Mouse (Mus musculus) liver, postnatal 0 days (tissue): Measurements from ENCODE around the gene Fbxl21. TPM values are rescaled to one million over a fixed set of nuclear protein-coding genes. Genes with fewer than 3 reads are reported as not detected.

ENCODE experiments used
- ATAC-seq: fragments of 200-750 bp; cut with Nextera tagmentation; 2 replicates; pipeline ENCODE4 v1.8.0; 2017; ENCODE audit warnings: mild to moderate bottlenecking, moderate library complexity
- DNase-seq: peaks from one replicate; pipeline ENCODE4 v3.0.0-alpha.2; 2016
- H3K27ac ChIP-seq: fragments of 300-500 bp; sonication (generic); 2 replicates; pipeline ENCODE4 v1.5.1; 2014; ENCODE audit warnings: antibody characterized with exemption, moderate library complexity, mild to moderate bottlenecking, low read depth
- H3K27me3 ChIP-seq: fragments of 300-500 bp; sonication (generic); 2 replicates; pipeline ENCODE4 v1.6.1; 2014; ENCODE audit warnings: low read length, control low read depth, mixed read lengths; ENCODE audit not compliant: insufficient read depth
- H3K36me3 ChIP-seq: fragments of 300-500 bp; sonication (generic); replicated peaks from 2 replicates; pipeline ENCODE4 v1.6.1; 2014; ENCODE audit warnings: mild to moderate bottlenecking, control low read depth, low read length, moderate library complexity, mixed read lengths; ENCODE audit not compliant: insufficient read depth
- H3K4me1 ChIP-seq: fragments of 300-500 bp; sonication (generic); 2 replicates; pipeline ENCODE4 v1.6.1; 2014; ENCODE audit warnings: antibody characterized with exemption, mild to moderate bottlenecking, control low read depth; ENCODE audit not compliant: insufficient read depth
- H3K4me2 ChIP-seq: fragments of 300-500 bp; sonication (generic); 2 replicates; pipeline ENCODE4 v1.6.1; 2014; ENCODE audit warnings: low read depth, mild to moderate bottlenecking, low read length, moderate library complexity, mixed read lengths
- H3K4me3 ChIP-seq: fragments of 300-500 bp; sonication (generic); 2 replicates; pipeline ENCODE4 v1.5.1; 2014; ENCODE audit warnings: low read depth, low read length
- H3K9ac ChIP-seq: fragments of 300-500 bp; sonication (generic); replicated peaks from 2 replicates; pipeline ENCODE4 v1.6.1; 2014; ENCODE audit warnings: mild to moderate bottlenecking, moderate library complexity
- H3K9me3 ChIP-seq: fragments of 300-500 bp; sonication (generic); 2 replicates; pipeline ENCODE4 v1.6.1; 2016; ENCODE audit warnings: mild to moderate bottlenecking, control low read depth, low read length, mixed read lengths
- CTCF ChIP-seq: sonication (generic); IDR thresholded peaks from 2 replicates; pipeline ENCODE4 v1.5.1; 2016; ENCODE audit warnings: antibody characterized with exemption, low read depth
- EP300 ChIP-seq: IDR thresholded peaks from 2 replicates; pipeline ENCODE4 v1.6.1; 2016; ENCODE audit warnings: antibody characterized with exemption, low read depth, mild to moderate bottlenecking
- WGBS: fragments of 180-500 bp; shearing (Covaris S2); extraction: QIAGEN DNeasy Blood & Tissue Kit; methylation state at CpG from one replicate; pipeline ENCODE4 v1.1.7; 2014; ENCODE audit not compliant: insufficient replicate concordance; 5-methylcytosine and 5-hydroxymethylcytosine counted together
- polyA plus RNA-seq: library from polyadenylated mRNA; unstranded; fragments of >200 nt; fragmentation: Nextera tagmentation; extraction: Ambion mirVana; gene quantifications from 2 replicates; pipeline ENCODE4 v1.2.1, GENCODE M21; 2015

Gene Fbxl21
- polyA plus RNA-seq, 1 experiment from 2014 or later: 1.2 TPM

GRCm38 (mm10) chr13:56563075-56563474 lies 40.8 kb downstream of the Fbxl21 start:
- WGBS: 32% methylated on average over 6 of the region's 6 CpGs
- no peak overlapping the region for H3K4me3 ChIP-seq
- ATAC-seq (no peak), DNase-seq (peak; percentile 50)
- no peak overlapping the region for H3K9ac ChIP-seq
- TF ChIP-seq EP300 (no peak), CTCF (peak; percentile 70)
- no peak overlapping the region for H3K27ac ChIP-seq
- H3K9me3 ChIP-seq: no peaks in the 10 kb centered on the region
- peaks cover 7% of the 10 kb centered on the region; the same call in 1 of the 2 replicates for H3K4me1 ChIP-seq
- H3K27me3 ChIP-seq: no peaks in the 10 kb centered on the region
- no peaks in the 10 kb centered on the region for H3K36me3 ChIP-seq
- H3K4me2 ChIP-seq: no peak overlapping the region

GRCm38 (mm10) chr13:56566336-56566735 lies 44.1 kb downstream of the Fbxl21 start:
- Histone ChIP-seq H3K9ac (no peak overlapping the region), H3K27me3 (no peaks in the 10 kb centered on the region), H3K36me3 (no peaks in the 10 kb centered on the region), H3K4me2 (no peak overlapping the region), H3K27ac (no peak overlapping the region), H3K4me3 (no peak overlapping the region), H3K4me1 (peaks cover 6% of the 10 kb centered on the region; the same call in 1 of the 2 replicates), H3K9me3 (no peaks in the 10 kb centered on the region)
- 84% methylated on average over 10 of the region's 10 CpGs for WGBS
- DNase-seq (no peak), ATAC-seq (no peak)
- no peak for TF ChIP-seq CTCF
- TF ChIP-seq EP300: no peak

GRCm38 (mm10) chr13:56571645-56572044 lies 49.4 kb downstream of the Fbxl21 start:
- Histone ChIP-seq H3K27ac (no peak overlapping the region), H3K4me1 (peaks cover 5% of the 10 kb centered on the region; the same call in 1 of the 2 replicates), H3K4me2 (no peak overlapping the region), H3K36me3 (no peaks in the 10 kb centered on the region), H3K4me3 (no peak overlapping the region), H3K9ac (no peak overlapping the region), H3K27me3 (no peaks in the 10 kb centered on the region), H3K9me3 (no peaks in the 10 kb centered on the region)
- no peak for DNase-seq
- WGBS: 71% methylated on average over 8 of the region's 8 CpGs
- ATAC-seq: no peak
- TF ChIP-seq EP300 (no peak), CTCF (no peak)

GRCm38 (mm10) chr13:56575074-56575473 lies 52.8 kb downstream of the Fbxl21 start:
- DNase-seq (no peak), ATAC-seq (no peak)
- TF ChIP-seq EP300 (no peak), CTCF (no peak)
- H3K4me1 ChIP-seq: peaks cover 2% of the 10 kb centered on the region; the same call in 1 of the 2 replicates
- H3K4me3 ChIP-seq: no peak overlapping the region
- no peaks in the 10 kb centered on the region for H3K27me3 ChIP-seq
- H3K4me2 ChIP-seq: no peak overlapping the region
- H3K36me3 ChIP-seq: no peaks in the 10 kb centered on the region
- no peak overlapping the region for H3K27ac ChIP-seq
- H3K9me3 ChIP-seq: no peaks in the 10 kb centered on the region
- 57% methylated on average over 4 of the region's 4 CpGs for WGBS
- H3K9ac ChIP-seq: no peak overlapping the region

- WGBS: 51% methylated on average over 12 of the region's 12 CpGs
- peak; percentile 53; the same call in 1 of the 2 replicates for ATAC-seq
- H3K27ac ChIP-seq: no peak overlapping the region
Observed at GRCm38 (mm10) chr13:56575701-56576321, 53.5 kb downstream of the Fbxl21 start.

GRCm38 (mm10) chr13:56578097-56578496 lies 55.8 kb downstream of the Fbxl21 start:
- TF ChIP-seq CTCF (peak; percentile 22; the same call in 1 of the 2 replicates), EP300 (no peak)
- DNase-seq (no peak), ATAC-seq (no peak)
- WGBS: 79% methylated on average over 5 of the region's 5 CpGs
- no peak overlapping the region for H3K9ac ChIP-seq
- no peaks in the 10 kb centered on the region for H3K9me3 ChIP-seq
- H3K4me2 ChIP-seq: no peak overlapping the region
- H3K36me3 ChIP-seq: no peaks in the 10 kb centered on the region
- no peak overlapping the region for H3K27ac ChIP-seq
- H3K4me1 ChIP-seq: peaks cover 3% of the 10 kb centered on the region; the same call in 1 of the 2 replicates
- no peaks in the 10 kb centered on the region for H3K27me3 ChIP-seq
- H3K4me3 ChIP-seq: no peak overlapping the region

More at GRCm38 (mm10) chr13:56575701-56576321, 53.5 kb downstream of the Fbxl21 start:
- no peak for TF ChIP-seq EP300
- peak; percentile 93 for TF ChIP-seq CTCF
- DNase-seq: peak; percentile 82
- H3K27me3 ChIP-seq: no peaks in the 10 kb centered on the region
- no peaks in the 10 kb centered on the region for H3K36me3 ChIP-seq
- H3K9me3 ChIP-seq: no peaks in the 10 kb centered on the region
- H3K9ac ChIP-seq: no peak overlapping the region
- peaks cover 2% of the 10 kb centered on the region; the same call in 1 of the 2 replicates for H3K4me1 ChIP-seq
- H3K4me2 ChIP-seq: no peak overlapping the region
- no peak overlapping the region for H3K4me3 ChIP-seq
